Mouse (Mus musculus) right cerebral cortex, postnatal 4 days (tissue): Measurements from ENCODE around the gene Rab35.

ENCODE experiments used
- DNase-seq: peaks from one replicate; pipeline ENCODE4 v3.0.0-alpha.2; 2022

Rab35 gene

GRCm38 (mm10) chr5:115650885-115651284 lies 19.2 kb downstream of the Rab35 start:
- DNase-seq = no peak

GRCm38 (mm10) chr5:115651821-115652220 lies 20.1 kb downstream of the Rab35 start:
- no peak for DNase-seq

- peak; percentile 100 for DNase-seq
Measured at GRCm38 (mm10) chr5:115652681-115653575, 21.2 kb downstream of the Rab35 start.

GRCm38 (mm10) chr5:115653776-115654175 lies 22.1 kb downstream of the Rab35 start:
- no peak for DNase-seq

- DNase-seq = no peak
Measured at GRCm38 (mm10) chr5:115656677-115657076, 25.0 kb downstream of the Rab35 start.

- no peak for DNase-seq
Measured at GRCm38 (mm10) chr5:115657234-115657633, 25.5 kb downstream of the Rab35 start.

GRCm38 (mm10) chr5:115658352-115658751 lies 26.6 kb downstream of the Rab35 start:
- DNase-seq = no peak

GRCm38 (mm10) chr5:115662658-115663057 lies 30.9 kb downstream of the Rab35 start:
- DNase-seq = no peak

- no peak for DNase-seq
Measured at GRCm38 (mm10) chr5:115666366-115667065, 34.8 kb downstream of the Rab35 start.

- DNase-seq = no peak
Measured at GRCm38 (mm10) chr5:115667210-115667609, 35.5 kb downstream of the Rab35 start.

GRCm38 (mm10) chr5:115667894-115668293 lies 36.2 kb downstream of the Rab35 start:
- no peak for DNase-seq

- DNase-seq = no peak
Measured at GRCm38 (mm10) chr5:115668986-115669385, 37.3 kb downstream of the Rab35 start.

- no peak for DNase-seq
Measured at GRCm38 (mm10) chr5:115669974-115670373, 38.3 kb downstream of the Rab35 start.

- DNase-seq = no peak
Measured at GRCm38 (mm10) chr5:115670406-115670805, 38.7 kb downstream of the Rab35 start.

- no peak for DNase-seq
Measured at GRCm38 (mm10) chr5:115671846-115672245, 40.1 kb downstream of the Rab35 start.

GRCm38 (mm10) chr5:115685126-115685525 lies 53.4 kb downstream of the Rab35 start:
- no peak for DNase-seq

- DNase-seq = no peak
Measured at GRCm38 (mm10) chr5:115686716-115687115, 55.0 kb downstream of the Rab35 start.

GRCm38 (mm10) chr5:115693271-115693670 lies 61.6 kb downstream of the Rab35 start:
- DNase-seq = no peak

GRCm38 (mm10) chr5:115695191-115695770 lies 63.6 kb downstream of the Rab35 start:
- no peak for DNase-seq

- DNase-seq = no peak
Measured at GRCm38 (mm10) chr5:115696811-115697210, 65.1 kb downstream of the Rab35 start.
